Mouse (Mus musculus): ENCODE measurements around the gene Acsm3.

Gene Acsm3

GRCm38 (mm10) chr7:119800991-119801390 is 40.3 kb downstream of the Acsm3 start:
- no peak for DNase-seq

- no peak for DNase-seq
Observed at GRCm38 (mm10) chr7:119807396-119807795, 46.7 kb downstream of the Acsm3 start.

- DNase-seq, result no peak
Observed at GRCm38 (mm10) chr7:119808723-119809122, 48.0 kb downstream of the Acsm3 start.

GRCm38 (mm10) chr7:119835371-119835770 is 74.6 kb downstream of the Acsm3 start:
- DNase-seq, result no peak

GRCm38 (mm10) chr7:119835996-119836777 is 75.5 kb downstream of the Acsm3 start:
- DNase-seq, result no peak

Measured in kidney, postnatal 14 days (tissue).